Mouse (Mus musculus): ENCODE results near the gene Ripor2. TPM values are rescaled to one million over a fixed set of nuclear protein-coding genes. Genes with fewer than 3 reads are reported as not detected.

Ripor2 gene
- polyA plus RNA-seq, 1 experiment from 2014 or later, result 21.9 TPM

DNA sequence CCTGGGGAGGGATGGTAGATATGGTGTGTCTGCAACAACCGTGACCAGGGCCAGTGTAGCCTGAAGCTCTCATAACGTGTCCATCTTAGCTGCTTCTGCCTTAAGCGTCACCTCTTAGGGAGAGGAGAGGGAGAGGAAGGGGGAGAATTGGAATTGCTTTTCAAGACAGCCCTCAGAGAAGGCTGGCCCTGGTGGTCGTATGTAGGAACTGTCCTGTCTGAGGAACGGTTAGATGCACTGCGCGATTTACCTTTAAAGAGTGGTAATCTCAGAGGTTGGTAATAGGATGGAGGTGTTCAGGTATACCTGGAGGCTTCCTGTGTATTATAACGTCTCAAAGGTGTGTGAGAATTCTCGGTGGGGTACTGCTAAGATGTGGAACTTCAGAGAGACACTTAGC, 3.4 kb downstream of the Ripor2 start:
- Histone ChIP-seq H3K36me3 (no peaks in the 10 kb centered on the region), H3K4me2 (replicated peaks) (no peak overlapping the region), H3K9ac (replicated peaks) (no peak overlapping the region), H3K27ac (replicated peaks) (no peak overlapping the region), H3K9me3 (no peaks in the 10 kb centered on the region), H3K4me1 (no peaks in the 10 kb centered on the region), H3K27me3 (no peaks in the 10 kb centered on the region), H3K4me3 (no peak overlapping the region)
- 65% methylated on average over 9 of the region's 9 CpGs for WGBS
- no peak for ATAC-seq (ENCODE audit: low FRiP score, low read depth)

GRCm38 (mm10) chr13:24587192-24587895, 5.4 kb downstream of the Ripor2 start:
- WGBS, result 91% methylated on average over 12 of the region's 12 CpGs
- Histone ChIP-seq H3K36me3 (no peaks in the 10 kb centered on the region), H3K4me1 (no peaks in the 10 kb centered on the region), H3K4me3 (no peak overlapping the region), H3K9ac (replicated peaks) (no peak overlapping the region), H3K27ac (replicated peaks) (no peak overlapping the region), H3K9me3 (no peaks in the 10 kb centered on the region), H3K27me3 (no peaks in the 10 kb centered on the region), H3K4me2 (replicated peaks) (no peak overlapping the region)
- ATAC-seq (ENCODE audit: low FRiP score, low read depth), result no peak

GRCm38 (mm10) chr13:24588603-24589002, 6.6 kb downstream of the Ripor2 start:
- Histone ChIP-seq H3K4me1 (no peaks in the 10 kb centered on the region), H3K4me3 (no peak overlapping the region)
- WGBS, result 87% methylated on average over 3 of the region's 3 CpGs

DNA sequence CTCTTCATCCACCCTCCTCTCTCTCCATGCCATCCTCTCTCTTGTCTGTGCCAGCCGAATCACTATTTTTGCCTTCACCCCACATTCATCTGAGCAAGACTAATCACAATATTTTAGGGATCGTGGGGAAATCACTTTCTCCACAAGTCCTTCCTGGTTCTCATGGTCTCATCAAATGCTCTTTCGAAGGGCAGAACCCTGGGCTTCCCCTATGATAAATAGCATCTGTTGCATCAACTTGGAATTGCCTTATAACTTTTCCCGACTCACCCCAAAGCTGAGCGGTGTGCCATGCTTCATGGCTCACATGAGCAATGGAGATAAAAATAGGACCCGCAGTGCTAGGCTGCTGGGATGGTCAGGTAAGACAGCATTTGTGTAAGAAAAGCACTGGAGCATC, 9.7 kb downstream of the Ripor2 start:
- 93% methylated on average over 6 of the region's 6 CpGs for WGBS
- no peak for ATAC-seq (ENCODE audit: low FRiP score, low read depth)

More at GRCm38 (mm10) chr13:24588603-24589002, 6.6 kb downstream of the Ripor2 start:
- ATAC-seq (ENCODE audit: low FRiP score, low read depth), result no peak
- Histone ChIP-seq H3K4me2 (replicated peaks) (no peak overlapping the region), H3K9me3 (no peaks in the 10 kb centered on the region), H3K27me3 (no peaks in the 10 kb centered on the region), H3K9ac (replicated peaks) (no peak overlapping the region), H3K36me3 (no peaks in the 10 kb centered on the region), H3K27ac (replicated peaks) (no peak overlapping the region)

DNA sequence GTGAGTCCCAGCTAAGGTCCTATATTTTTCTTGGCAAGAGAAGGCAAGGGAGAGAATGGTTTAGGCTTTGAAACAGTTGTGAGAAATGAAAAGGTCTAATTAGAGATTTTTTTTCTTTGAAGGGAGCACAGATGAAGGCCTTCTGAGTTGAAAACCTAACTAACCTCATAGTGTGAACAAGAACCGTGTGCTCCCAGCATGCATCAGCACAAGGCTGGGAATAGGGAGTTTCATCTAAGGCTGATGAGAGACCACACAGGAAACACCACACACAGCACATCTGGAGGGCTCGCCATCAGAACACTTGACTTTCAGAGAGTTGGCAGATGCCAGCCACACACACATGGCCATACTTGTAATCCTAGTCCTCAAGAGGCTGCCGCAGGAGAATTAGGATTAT, 12.3 kb downstream of the Ripor2 start:
- H3K27ac ChIP-seq (replicated peaks), result no peak overlapping the region
- no peak for ATAC-seq (ENCODE audit: low FRiP score, low read depth)
- H3K9ac ChIP-seq (replicated peaks), result no peak overlapping the region
- no peaks in the 10 kb centered on the region for H3K9me3 ChIP-seq
- 83% methylated on average over 3 of the region's 3 CpGs for WGBS
- H3K36me3 ChIP-seq, result no peaks in the 10 kb centered on the region
- no peak overlapping the region for H3K4me2 ChIP-seq (replicated peaks)
- H3K4me1 ChIP-seq, result no peaks in the 10 kb centered on the region
- no peaks in the 10 kb centered on the region for H3K27me3 ChIP-seq
- no peak overlapping the region for H3K4me3 ChIP-seq

More for the DNA sequence above, 9.7 kb downstream of the Ripor2 start:
- Histone ChIP-seq H3K27me3 (no peaks in the 10 kb centered on the region), H3K27ac (replicated peaks) (no peak overlapping the region), H3K4me1 (no peaks in the 10 kb centered on the region), H3K4me3 (no peak overlapping the region), H3K9me3 (no peaks in the 10 kb centered on the region), H3K4me2 (replicated peaks) (no peak overlapping the region), H3K36me3 (no peaks in the 10 kb centered on the region), H3K9ac (replicated peaks) (no peak overlapping the region)

DNA sequence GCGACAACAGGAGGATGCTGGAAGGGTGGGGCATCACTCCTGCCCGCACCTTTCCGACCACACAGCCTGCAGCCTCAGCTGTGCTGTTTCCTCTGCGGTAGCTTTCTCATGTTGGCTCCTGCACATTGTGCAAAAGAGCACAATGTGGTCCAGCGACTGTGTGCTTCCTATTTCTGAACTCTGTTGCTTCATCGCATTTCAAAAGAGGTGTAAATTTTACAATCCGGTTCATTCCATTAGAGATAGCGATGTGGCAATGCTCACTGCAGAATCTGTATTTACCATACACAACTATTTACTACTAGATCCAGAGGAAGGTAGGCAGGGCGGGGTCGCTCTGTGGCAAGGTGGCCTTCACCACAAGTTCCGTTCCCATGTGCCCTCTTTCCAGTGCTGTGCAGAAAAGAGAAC, 17.6 kb downstream of the Ripor2 start:
- 88% methylated on average over 11 of the region's 11 CpGs for WGBS
- Histone ChIP-seq H3K9ac (replicated peaks) (no peak overlapping the region), H3K4me3 (no peak overlapping the region), H3K27ac (replicated peaks) (no peak overlapping the region), H3K27me3 (peaks cover 12% of the 10 kb centered on the region), H3K4me1 (peaks cover 14% of the 10 kb centered on the region), H3K9me3 (no peaks in the 10 kb centered on the region), H3K36me3 (no peaks in the 10 kb centered on the region), H3K4me2 (replicated peaks) (no peak overlapping the region)
- no peak for ATAC-seq (ENCODE audit: low FRiP score, low read depth)

DNA sequence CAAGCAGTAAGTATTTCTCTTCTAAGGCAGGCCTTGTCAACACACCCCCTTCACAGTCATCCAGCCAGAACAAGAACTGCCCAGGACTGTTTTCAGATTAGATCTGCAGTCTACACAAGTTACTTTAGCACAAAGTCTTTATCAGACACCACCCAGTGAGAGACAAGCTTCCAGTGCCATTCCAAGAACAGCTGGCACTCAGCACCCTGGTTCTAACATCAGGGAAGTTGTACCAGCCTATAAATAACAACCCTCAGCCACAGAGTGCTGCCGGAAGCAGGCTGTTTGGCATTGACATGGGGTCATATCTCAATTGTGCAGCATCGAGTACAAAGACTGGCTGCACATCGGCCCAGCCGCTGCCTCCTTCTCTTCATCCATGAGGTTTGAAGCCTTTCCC, 21.0 kb downstream of the Ripor2 start:
- H3K4me2 ChIP-seq (replicated peaks), result 0 out of 2 replicates have a peak overlapping the region, but pooled peaks have one; percentile 15
- peaks cover 27% of the 10 kb centered on the region for H3K4me1 ChIP-seq
- peaks cover 12% of the 10 kb centered on the region for H3K27me3 ChIP-seq
- H3K36me3 ChIP-seq, result no peaks in the 10 kb centered on the region
- WGBS, result 12% methylated on average over 4 of the region's 4 CpGs
- no peaks in the 10 kb centered on the region for H3K9me3 ChIP-seq
- no peak overlapping the region for H3K27ac ChIP-seq (replicated peaks)
- no peak overlapping the region for H3K9ac ChIP-seq (replicated peaks)
- no peak for ATAC-seq (ENCODE audit: low FRiP score, low read depth)
- no peak overlapping the region for H3K4me3 ChIP-seq

DNA sequence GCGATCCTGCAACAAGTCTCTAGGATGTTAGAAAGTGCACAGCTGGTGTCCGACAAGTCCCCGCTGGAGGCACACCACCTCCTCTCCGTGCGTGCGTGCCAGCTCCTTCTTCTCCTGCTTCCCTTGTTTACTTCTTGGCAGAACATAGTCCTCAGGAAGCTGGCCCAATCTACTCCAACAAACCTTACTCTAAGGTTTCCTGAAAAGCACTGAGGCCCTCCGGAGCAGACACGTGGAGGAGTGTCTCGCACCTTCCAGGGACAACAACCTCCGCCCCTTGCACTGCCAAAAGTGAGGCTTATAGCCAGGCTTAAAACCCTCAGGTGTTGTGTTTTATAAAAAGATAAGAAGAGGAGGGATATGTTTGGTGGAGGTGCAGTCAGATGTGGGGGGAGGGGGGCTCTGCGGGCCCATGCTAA, 21.6 kb downstream of the Ripor2 start:
- H3K9ac ChIP-seq (replicated peaks), result no peak overlapping the region
- H3K4me2 ChIP-seq (replicated peaks), result 0 out of 2 replicates have a peak overlapping the region, but pooled peaks have one; percentile 15
- no peaks in the 10 kb centered on the region for H3K36me3 ChIP-seq
- no peak for ATAC-seq (ENCODE audit: low FRiP score, low read depth)
- no peaks in the 10 kb centered on the region for H3K9me3 ChIP-seq
- peaks cover 27% of the 10 kb centered on the region for H3K4me1 ChIP-seq
- H3K4me3 ChIP-seq, result no peak overlapping the region
- WGBS, result 18% methylated on average over 11 of the region's 11 CpGs
- no peak overlapping the region for H3K27ac ChIP-seq (replicated peaks)
- peaks cover 12% of the 10 kb centered on the region for H3K27me3 ChIP-seq

DNA sequence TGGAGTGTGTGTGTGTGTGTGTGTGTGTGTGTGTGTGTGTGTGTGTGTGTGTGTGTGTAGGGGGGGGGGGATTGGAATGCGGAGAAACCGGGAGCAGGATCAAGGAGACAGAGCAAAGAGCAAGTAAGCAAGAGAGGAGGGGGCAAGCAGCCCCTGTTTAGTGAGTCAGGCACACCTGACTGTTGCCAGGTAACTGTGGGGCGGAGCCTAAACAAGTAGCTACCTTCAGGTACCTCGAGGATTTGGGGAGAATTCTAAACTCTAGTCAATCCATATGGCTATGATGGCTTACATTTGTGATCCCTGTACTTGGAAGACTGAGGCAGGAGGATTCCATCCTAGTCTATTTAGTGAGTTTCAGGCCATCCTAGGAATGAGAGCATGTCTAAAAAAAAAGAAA, 22.1 kb downstream of the Ripor2 start:
- Histone ChIP-seq H3K9me3 (no peaks in the 10 kb centered on the region), H3K4me1 (peaks cover 27% of the 10 kb centered on the region), H3K4me2 (replicated peaks) (peak overlapping the region; percentile 51; the same call in 1 of the 2 replicates), H3K4me3 (no peak overlapping the region), H3K27ac (replicated peaks) (no peak overlapping the region), H3K36me3 (no peaks in the 10 kb centered on the region), H3K9ac (replicated peaks) (0 out of 2 replicates have a peak overlapping the region, but pooled peaks have one; percentile 37), H3K27me3 (peaks cover 12% of the 10 kb centered on the region)
- ATAC-seq (ENCODE audit: low FRiP score, low read depth), result 0 out of 2 replicates have a peak, but pooled peaks have one; percentile 16
- WGBS, result 17% methylated on average over 4 of the region's 4 CpGs

DNA sequence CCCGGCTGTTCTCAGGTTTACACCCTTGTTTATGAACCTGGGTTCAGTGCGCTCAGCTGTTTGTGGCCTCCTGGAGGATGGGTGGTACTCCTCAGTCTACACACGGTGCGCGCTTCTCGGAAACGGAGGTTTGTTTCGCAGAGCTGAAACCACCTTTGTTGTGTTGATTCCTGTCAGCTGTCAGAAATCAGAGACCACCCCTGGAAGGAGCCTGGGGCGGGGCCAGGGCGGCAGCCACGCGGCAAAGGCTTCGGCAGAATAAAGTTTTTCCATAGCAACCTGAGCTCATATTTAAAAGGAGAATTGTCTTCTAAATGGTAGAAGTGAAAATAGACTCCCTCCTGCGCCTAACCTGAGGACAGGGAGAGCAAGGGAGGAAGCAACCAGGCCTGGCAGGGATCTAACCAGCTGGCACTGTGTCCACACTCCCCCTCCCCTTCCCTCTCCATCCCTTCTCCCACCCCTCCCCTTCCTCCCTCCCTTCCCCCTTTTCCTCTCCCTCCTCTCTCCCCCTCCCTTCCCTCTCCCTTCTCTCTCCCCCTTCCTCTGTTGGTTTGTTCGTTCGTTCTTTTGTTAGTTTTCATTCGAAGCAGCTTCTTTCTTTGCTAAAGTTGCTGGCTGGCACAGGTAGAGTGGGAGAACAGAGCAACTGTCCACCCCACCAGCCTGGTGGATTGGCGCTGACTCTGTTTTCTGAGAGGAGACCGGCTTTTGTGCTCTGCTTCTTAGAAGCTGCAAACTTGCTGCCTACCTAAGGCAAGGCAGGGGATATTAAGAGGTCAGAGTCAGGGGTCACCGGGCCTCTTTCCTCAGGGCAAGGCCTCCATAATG, 23.0 kb downstream of the Ripor2 start:
- 1% methylated on average over 20 of the region's 20 CpGs for WGBS
- Histone ChIP-seq H3K27me3 (peaks cover 12% of the 10 kb centered on the region), H3K27ac (replicated peaks) (peak overlapping the region; percentile 49), H3K4me3 (peak overlapping the region; percentile 25), H3K4me1 (peaks cover 27% of the 10 kb centered on the region), H3K9me3 (no peaks in the 10 kb centered on the region), H3K9ac (replicated peaks) (peak overlapping the region; percentile 37), H3K36me3 (no peaks in the 10 kb centered on the region), H3K4me2 (replicated peaks) (peak overlapping the region; percentile 51)
- ATAC-seq (ENCODE audit: low FRiP score, low read depth), result peak; percentile 84

DNA sequence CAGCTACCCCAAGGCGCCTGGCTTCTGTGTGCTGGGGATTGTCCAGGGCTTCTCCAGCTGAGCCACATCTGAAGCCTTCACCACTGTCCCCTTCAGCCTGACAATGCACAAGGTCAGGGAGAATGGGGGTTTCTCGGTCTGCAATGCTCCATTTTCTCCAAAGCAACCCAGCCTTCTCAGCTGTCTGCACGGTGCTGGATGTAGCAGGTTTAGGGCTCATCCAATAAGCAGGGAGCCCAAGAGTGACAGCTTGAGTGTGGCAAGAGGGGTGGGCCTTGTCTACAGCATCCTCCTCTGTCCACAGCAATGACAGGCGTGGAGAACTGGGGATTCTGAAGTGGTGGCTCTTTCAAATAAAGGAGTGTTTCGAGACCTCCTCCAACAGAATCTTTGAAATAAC, 23.8 kb downstream of the Ripor2 start:
- peaks cover 27% of the 10 kb centered on the region for H3K4me1 ChIP-seq
- no peaks in the 10 kb centered on the region for H3K36me3 ChIP-seq
- 0 out of 2 replicates have a peak overlapping the region, but pooled peaks have one; percentile 51 for H3K4me2 ChIP-seq (replicated peaks)
- H3K4me3 ChIP-seq, result no peak overlapping the region
- H3K9me3 ChIP-seq, result no peaks in the 10 kb centered on the region
- H3K9ac ChIP-seq (replicated peaks), result no peak overlapping the region
- ATAC-seq (ENCODE audit: low FRiP score, low read depth), result peak; percentile 45; the same call in 1 of the 2 replicates
- WGBS, result 29% methylated on average over 5 of the region's 5 CpGs
- H3K27ac ChIP-seq (replicated peaks), result 0 out of 2 replicates have a peak overlapping the region, but pooled peaks have one; percentile 49
- peaks cover 12% of the 10 kb centered on the region for H3K27me3 ChIP-seq

DNA sequence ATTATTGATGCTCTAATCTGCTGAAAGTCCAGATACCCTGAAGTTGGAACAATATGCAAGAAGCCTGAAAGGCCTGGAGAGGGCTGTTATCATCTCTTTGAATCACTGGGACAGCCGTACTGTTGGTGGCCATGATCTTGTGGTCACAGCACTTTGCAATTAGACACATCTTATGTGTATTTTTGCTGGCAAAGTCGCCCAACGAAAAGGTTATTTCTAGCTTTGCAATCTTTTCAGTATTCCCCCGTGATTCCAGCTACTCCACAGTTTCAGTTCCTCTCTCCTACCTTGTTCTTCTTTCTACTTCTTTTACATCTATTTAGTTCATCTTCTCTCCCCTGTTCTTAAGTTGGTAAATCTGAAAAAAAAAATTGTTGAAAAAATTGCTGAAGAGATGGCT, 26.0 kb downstream of the Ripor2 start:
- H3K27me3 ChIP-seq, result peaks cover 12% of the 10 kb centered on the region
- WGBS, result 87% methylated on average over 4 of the region's 4 CpGs
- no peaks in the 10 kb centered on the region for H3K36me3 ChIP-seq
- no peaks in the 10 kb centered on the region for H3K9me3 ChIP-seq
- H3K4me1 ChIP-seq, result peaks cover 27% of the 10 kb centered on the region
- H3K4me3 ChIP-seq, result no peak overlapping the region
- no peak overlapping the region for H3K4me2 ChIP-seq (replicated peaks)
- H3K27ac ChIP-seq (replicated peaks), result no peak overlapping the region
- no peak for ATAC-seq (ENCODE audit: low FRiP score, low read depth)
- no peak overlapping the region for H3K9ac ChIP-seq (replicated peaks)
